Mouse (Mus musculus) left cerebral cortex, adult 11 months (tissue): ENCODE data around the gene Bcl2l1.

Experiments used
- DNase-seq: peaks from one replicate; pipeline ENCODE4 v3.0.0; 2022; ENCODE audit warnings: low spot score

The Bcl2l1 gene

GRCm38 (mm10) chr2:152824438-152825167, 6.9 kb downstream of the Bcl2l1 start:
- no peak for DNase-seq

GRCm38 (mm10) chr2:152823770-152824169, 7.8 kb downstream of the Bcl2l1 start:
- no peak for DNase-seq

- no peak for DNase-seq
These were observed 10.0 kb downstream of the Bcl2l1 start for GRCm38 (mm10) chr2:152821566-152821965.

- DNase-seq = no peak
These were observed 10.5 kb downstream of the Bcl2l1 start for GRCm38 (mm10) chr2:152821023-152821422.

- peak; percentile 64 for DNase-seq
These were observed 11.2 kb downstream of the Bcl2l1 start for GRCm38 (mm10) chr2:152820369-152820768.

GRCm38 (mm10) chr2:152819926-152820325, 11.6 kb downstream of the Bcl2l1 start:
- no peak for DNase-seq

GRCm38 (mm10) chr2:152819097-152819624, 12.4 kb downstream of the Bcl2l1 start:
- no peak for DNase-seq

- DNase-seq = no peak
These were observed 12.8 kb downstream of the Bcl2l1 start for GRCm38 (mm10) chr2:152818679-152819078.

- no peak for DNase-seq
These were observed 13.8 kb downstream of the Bcl2l1 start for GRCm38 (mm10) chr2:152817596-152818291.

- DNase-seq = no peak
These were observed 14.7 kb downstream of the Bcl2l1 start for GRCm38 (mm10) chr2:152816657-152817348.

GRCm38 (mm10) chr2:152815879-152816656, 15.5 kb downstream of the Bcl2l1 start:
- no peak for DNase-seq

GRCm38 (mm10) chr2:152814213-152814874, 17.2 kb downstream of the Bcl2l1 start:
- no peak for DNase-seq

- no peak for DNase-seq
These were observed 18.3 kb downstream of the Bcl2l1 start for GRCm38 (mm10) chr2:152813232-152813631.

- DNase-seq = no peak
These were observed 20.0 kb downstream of the Bcl2l1 start for GRCm38 (mm10) chr2:152811336-152812165.

GRCm38 (mm10) chr2:152810158-152810941, 21.2 kb downstream of the Bcl2l1 start:
- DNase-seq = no peak

GRCm38 (mm10) chr2:152808178-152808577, 23.4 kb downstream of the Bcl2l1 start:
- DNase-seq = no peak

- no peak for DNase-seq
These were observed 25.5 kb downstream of the Bcl2l1 start for GRCm38 (mm10) chr2:152806037-152806436.

GRCm38 (mm10) chr2:152805111-152805490, 26.4 kb downstream of the Bcl2l1 start:
- no peak for DNase-seq

GRCm38 (mm10) chr2:152804408-152805110, 27.0 kb downstream of the Bcl2l1 start:
- no peak for DNase-seq
